Mouse (Mus musculus) heart, adult 9 months (tissue): ENCODE data around the gene Kcnd3.

Experiments
- DNase-seq, 2 experiments: peaks; one replicate each; pipeline ENCODE4 v3.0.0; 2022; ENCODE audit warnings: low spot score in 2 of 2

Gene Kcnd3

GRCm38 (mm10) chr3:105521178-105521631 lies 69.1 kb downstream of the Kcnd3 start:
- DNase-seq = peak; percentile 74 to 79

GRCm38 (mm10) chr3:105521639-105522038 lies 69.5 kb downstream of the Kcnd3 start:
- no peak for DNase-seq

- no peak for DNase-seq
Observed at GRCm38 (mm10) chr3:105528860-105529259, 76.7 kb downstream of the Kcnd3 start.

- DNase-seq = no peak
Observed at GRCm38 (mm10) chr3:105529700-105530099, 77.6 kb downstream of the Kcnd3 start.

GRCm38 (mm10) chr3:105530363-105531130 lies 78.4 kb downstream of the Kcnd3 start:
- no peak for DNase-seq

- no peak for DNase-seq
Observed at GRCm38 (mm10) chr3:105538406-105538805, 86.3 kb downstream of the Kcnd3 start.

GRCm38 (mm10) chr3:105538819-105539607 lies 86.9 kb downstream of the Kcnd3 start:
- DNase-seq = peak; percentile 58 to 68

- no peak for DNase-seq
Observed at GRCm38 (mm10) chr3:105542741-105543140, 90.6 kb downstream of the Kcnd3 start.

- DNase-seq = no peak
Observed at GRCm38 (mm10) chr3:105544106-105544505, 92.0 kb downstream of the Kcnd3 start.

- DNase-seq = no peak
Observed at GRCm38 (mm10) chr3:105546611-105547071, 94.5 kb downstream of the Kcnd3 start.

- peak; percentile 34 to 55 for DNase-seq
Observed at GRCm38 (mm10) chr3:105548074-105548771, 96.1 kb downstream of the Kcnd3 start.

- DNase-seq = no peak
Observed at GRCm38 (mm10) chr3:105559456-105559855, 107.3 kb downstream of the Kcnd3 start.

- DNase-seq = no peak
Observed at GRCm38 (mm10) chr3:105566973-105567372, 114.8 kb downstream of the Kcnd3 start.

GRCm38 (mm10) chr3:105567472-105567871 lies 115.3 kb downstream of the Kcnd3 start:
- DNase-seq = no peak

GRCm38 (mm10) chr3:105568403-105568802 lies 116.3 kb downstream of the Kcnd3 start:
- no peak for DNase-seq

GRCm38 (mm10) chr3:105568851-105569250 lies 116.7 kb downstream of the Kcnd3 start:
- DNase-seq = no peak

- no peak for DNase-seq
Observed at GRCm38 (mm10) chr3:105569310-105569752, 117.2 kb downstream of the Kcnd3 start.

- no peak for DNase-seq
Observed at GRCm38 (mm10) chr3:105569950-105570349, 117.8 kb downstream of the Kcnd3 start.

GRCm38 (mm10) chr3:105570818-105571217 lies 118.7 kb downstream of the Kcnd3 start:
- DNase-seq = no peak

- DNase-seq = no peak
Observed at GRCm38 (mm10) chr3:105571944-105572343, 119.8 kb downstream of the Kcnd3 start.

GRCm38 (mm10) chr3:105573156-105573555 lies 121.0 kb downstream of the Kcnd3 start:
- no peak for DNase-seq

GRCm38 (mm10) chr3:105578320-105578719 lies 126.2 kb downstream of the Kcnd3 start:
- DNase-seq = no peak
